Mouse (Mus musculus) MEL (cell line): ENCODE data around the gene Arpp19. TPM values are rescaled to one million over a fixed set of nuclear protein-coding genes. Genes with fewer than 3 reads are reported as not detected.

Experiments
- DNase-seq: peaks from one replicate; pipeline ENCODE4 v3.0.0; 2011; ENCODE audit warnings: low read depth, low spot score
- H3K27ac ChIP-seq: 2 replicates; pipeline ENCODE4 v1.5.1; 2012; ENCODE audit warnings: low read depth, mild to moderate bottlenecking, control low read depth, low read length, moderate library complexity; ENCODE audit not compliant: control insufficient read depth
- H3K27me3 ChIP-seq, 2 experiments: fragments of 150-350 bp in 1 of 2; sonication (generic) in 1 of 2; 2 replicates each; pipeline ENCODE4 v1.6.1; 2012; ENCODE audit warnings: low read length in 2 of 2, mild to moderate bottlenecking in 2 of 2, improper control_type of control experiment in 1 of 2, moderate library complexity in 1 of 2; ENCODE audit not compliant: insufficient read depth in 2 of 2, control insufficient read depth in 1 of 2
- H3K36me3 ChIP-seq, 2 experiments: 2 replicates each; pipeline ENCODE4 v1.6.1; 2012 to 2014; ENCODE audit warnings: low read length in 2 of 2, improper control_type of control experiment in 1 of 2, inconsistent platforms in 1 of 2, mild to moderate bottlenecking in 1 of 2; ENCODE audit not compliant: insufficient read depth in 2 of 2, control insufficient read depth in 1 of 2
- H3K4me1 ChIP-seq, 2 experiments: fragments of 150-350 bp in 1 of 2; sonication (generic) in 1 of 2; 2 replicates each; pipeline ENCODE4 v1.6.1; 2012; ENCODE audit warnings: low read length in 2 of 2, improper control_type of control experiment in 1 of 2, mild to moderate bottlenecking in 1 of 2; ENCODE audit not compliant: insufficient read depth in 2 of 2, control insufficient read depth in 1 of 2
- H3K4me3 ChIP-seq, 2 experiments: fragments of 150-350 bp in 1 of 2; sonication (generic) in 1 of 2; 2 replicates each; pipeline ENCODE4 v1.5.1; 2012; ENCODE audit warnings: low read depth in 2 of 2, low read length in 2 of 2, mild to moderate bottlenecking in 2 of 2, moderate library complexity in 2 of 2, control low read depth in 1 of 2, improper control_type of control experiment in 1 of 2; ENCODE audit not compliant: control insufficient read depth in 1 of 2, insufficient read depth in 1 of 2
- H3K79me2 ChIP-seq: 2 replicates; pipeline ENCODE4 v1.6.1; 2012; ENCODE audit warnings: mild to moderate bottlenecking, low read length, moderate library complexity; ENCODE audit not compliant: control insufficient read depth, poor library complexity, insufficient read depth
- H3K9ac ChIP-seq: 2 replicates; pipeline ENCODE4 v1.6.1; 2012; ENCODE audit warnings: low read depth, mild to moderate bottlenecking, control low read depth, low read length, moderate library complexity; ENCODE audit not compliant: control insufficient read depth, poor library complexity, severe bottlenecking
- H3K9me3 ChIP-seq: fragments of 150-350 bp; sonication (generic); replicated peaks from 2 replicates; pipeline ENCODE4 v1.6.1; 2012; ENCODE audit warnings: mild to moderate bottlenecking, low read length, improper control_type of control experiment, moderate library complexity; ENCODE audit not compliant: insufficient read depth
- BHLHE40 ChIP-seq: IDR thresholded peaks from 2 replicates; pipeline ENCODE4 v1.6.1; 2012; ENCODE audit warnings: low read depth, mild to moderate bottlenecking, inconsistent platforms, low read length, improper control_type of control experiment, borderline replicate concordance
- CHD1 ChIP-seq: IDR thresholded peaks from 2 replicates; pipeline ENCODE4 v1.6.1; 2012; ENCODE audit warnings: low read depth, mild to moderate bottlenecking, inconsistent platforms, low read length, improper control_type of control experiment
- CHD2 ChIP-seq: IDR thresholded peaks from 2 replicates; pipeline ENCODE4 v1.6.1; 2011; ENCODE audit warnings: low read length, improper control_type of control experiment
- CTCF ChIP-seq, 3 experiments: IDR thresholded peaks in 2 of 3; conservative IDR thresholded peaks in 1 of 3; 2 replicates each; pipeline ENCODE4 v1.5.1; 2011 to 2012; ENCODE audit warnings: low read length in 3 of 3, low read depth in 2 of 3, mild to moderate bottlenecking in 2 of 3, improper control_type of control experiment in 1 of 3, inconsistent platforms in 1 of 3, mixed read lengths in 1 of 3, moderate library complexity in 1 of 3; ENCODE audit not compliant: control insufficient read depth in 1 of 3, insufficient read depth in 1 of 3, poor library complexity in 1 of 3, severe bottlenecking in 1 of 3
- E2F4 ChIP-seq: IDR thresholded peaks from 2 replicates; pipeline ENCODE4 v1.6.1; 2011; ENCODE audit warnings: low read depth, low read length, improper control_type of control experiment, borderline replicate concordance
- ELF1 ChIP-seq: IDR thresholded peaks from 2 replicates; pipeline ENCODE4 v1.6.1; 2014; ENCODE audit warnings: low read depth, mild to moderate bottlenecking, inconsistent platforms, low read length, improper control_type of control experiment, moderate library complexity
- ETS1 ChIP-seq: IDR thresholded peaks from 2 replicates; pipeline ENCODE4 v1.6.1; 2012; ENCODE audit warnings: low read depth, mild to moderate bottlenecking, inconsistent platforms, low read length, improper control_type of control experiment, moderate library complexity
- GATA1 ChIP-seq: IDR thresholded peaks from 2 replicates; pipeline ENCODE4 v1.6.1; 2011; ENCODE audit warnings: low read depth, low read length, improper control_type of control experiment
- HCFC1 ChIP-seq: IDR thresholded peaks from 2 replicates; pipeline ENCODE4 v1.6.1; 2012; ENCODE audit warnings: low read depth, mild to moderate bottlenecking, inconsistent platforms, low read length, improper control_type of control experiment, moderate library complexity
- JUND ChIP-seq: IDR thresholded peaks from 2 replicates; pipeline ENCODE4 v1.6.1; 2011; ENCODE audit warnings: low read depth, mild to moderate bottlenecking, improper control_type of control experiment, low read length
- KAT2A ChIP-seq: conservative IDR thresholded peaks from 2 replicates; pipeline ENCODE4 v1.6.1; 2012; ENCODE audit warnings: low read depth, low read length, improper control_type of control experiment, inconsistent platforms
- MAX ChIP-seq: IDR thresholded peaks from 2 replicates; pipeline ENCODE4 v1.6.1; 2011; ENCODE audit warnings: low read length, improper control_type of control experiment
- MEF2A ChIP-seq: IDR thresholded peaks from 2 replicates; pipeline ENCODE4 v1.6.1; 2014; ENCODE audit warnings: low read depth, mild to moderate bottlenecking, inconsistent platforms, low read length, improper control_type of control experiment; ENCODE audit not compliant: poor library complexity, insufficient replicate concordance, severe bottlenecking; ENCODE audit errors: extremely low read depth
- MYB ChIP-seq: IDR thresholded peaks from 2 replicates; pipeline ENCODE4 v1.6.1; 2011; ENCODE audit warnings: mild to moderate bottlenecking, low read depth, low read length, improper control_type of control experiment
- MYC ChIP-seq: IDR thresholded peaks from 2 replicates; pipeline ENCODE4 v1.6.1; 2011; ENCODE audit warnings: low read depth, mild to moderate bottlenecking, low read length, improper control_type of control experiment, moderate library complexity
- NRF1 ChIP-seq: IDR thresholded peaks from 2 replicates; pipeline ENCODE4 v1.6.1; 2014; ENCODE audit warnings: low read depth, mild to moderate bottlenecking, inconsistent platforms, low read length, improper control_type of control experiment, moderate library complexity; ENCODE audit not compliant: poor library complexity, insufficient read depth, severe bottlenecking
- POLR2A ChIP-seq, 2 experiments: IDR thresholded peaks; 2 replicates each; pipeline ENCODE4 v1.6.1; 2011 to 2012; ENCODE audit warnings: low read length in 2 of 2, mild to moderate bottlenecking in 2 of 2, control low read depth in 1 of 2, improper control_type of control experiment in 1 of 2, low read depth in 1 of 2, moderate library complexity in 1 of 2; ENCODE audit not compliant: control insufficient read depth in 1 of 2, insufficient read depth in 1 of 2, poor library complexity in 1 of 2
- RAD21 ChIP-seq: IDR thresholded peaks from 2 replicates; pipeline ENCODE4 v1.6.1; 2011; ENCODE audit warnings: mild to moderate bottlenecking, low read depth, low read length, improper control_type of control experiment
- RCOR1 ChIP-seq: IDR thresholded peaks from 2 replicates; pipeline ENCODE4 v1.6.1; 2012; ENCODE audit warnings: low read depth, mild to moderate bottlenecking, inconsistent platforms, low read length, improper control_type of control experiment
- SMC3 ChIP-seq: IDR thresholded peaks from 2 replicates; pipeline ENCODE4 v1.6.1; 2011; ENCODE audit warnings: low read depth, low read length, improper control_type of control experiment
- TAL1 ChIP-seq: IDR thresholded peaks from 2 replicates; pipeline ENCODE4 v1.6.1; 2012; ENCODE audit warnings: mild to moderate bottlenecking, inconsistent platforms, low read length, moderate library complexity, mixed read lengths
- TBP ChIP-seq: IDR thresholded peaks from 2 replicates; pipeline ENCODE4 v1.8.0; 2011; ENCODE audit warnings: low read depth, low read length, improper control_type of control experiment
- TCF12 ChIP-seq: IDR thresholded peaks from 2 replicates; pipeline ENCODE4 v1.6.1; 2014; ENCODE audit warnings: low read depth, mild to moderate bottlenecking, inconsistent platforms, low read length, improper control_type of control experiment, moderate library complexity
- USF2 ChIP-seq, 2 experiments: IDR thresholded peaks; 2 replicates each; pipeline ENCODE4 v1.6.1; 2011 to 2012; ENCODE audit warnings: improper control_type of control experiment in 2 of 2, low read length in 2 of 2, borderline replicate concordance in 1 of 2, inconsistent platforms in 1 of 2, low read depth in 1 of 2, mild to moderate bottlenecking in 1 of 2; ENCODE audit not compliant: insufficient read depth in 1 of 2
- ZKSCAN1 ChIP-seq: IDR thresholded peaks from 2 replicates; pipeline ENCODE4 v1.6.1; 2012; ENCODE audit warnings: low read depth, mild to moderate bottlenecking, inconsistent platforms, low read length, improper control_type of control experiment, moderate library complexity
- polyA plus RNA-seq, 2 experiments: library from polyadenylated mRNA; stranded (reverse) in 1 of 2; unstranded in 1 of 2; fragments of >175 nt in 1 of 2; fragments of >200 nt in 1 of 2; gene quantifications; 2 replicates each; pipeline versions ENCODE4 v1.2.1 to v1.2.4; 2012; ENCODE audit warnings: low replicate concordance in 2 of 2, low read depth in 1 of 2; ENCODE audit not compliant: insufficient read length in 2 of 2, insufficient read depth in 1 of 2, missing spikeins in 1 of 2
- total RNA-seq: library from RNA; depleted of rRNA; stranded (reverse); fragments of 300-350 nt; gene quantifications from 2 replicates; pipeline ENCODE4 v1.2.3, GENCODE M21; 2012

The Arpp19 gene
- total and polyA plus RNA-seq, 3 experiments, result 230 to 237 TPM; not detected in 1

DNA sequence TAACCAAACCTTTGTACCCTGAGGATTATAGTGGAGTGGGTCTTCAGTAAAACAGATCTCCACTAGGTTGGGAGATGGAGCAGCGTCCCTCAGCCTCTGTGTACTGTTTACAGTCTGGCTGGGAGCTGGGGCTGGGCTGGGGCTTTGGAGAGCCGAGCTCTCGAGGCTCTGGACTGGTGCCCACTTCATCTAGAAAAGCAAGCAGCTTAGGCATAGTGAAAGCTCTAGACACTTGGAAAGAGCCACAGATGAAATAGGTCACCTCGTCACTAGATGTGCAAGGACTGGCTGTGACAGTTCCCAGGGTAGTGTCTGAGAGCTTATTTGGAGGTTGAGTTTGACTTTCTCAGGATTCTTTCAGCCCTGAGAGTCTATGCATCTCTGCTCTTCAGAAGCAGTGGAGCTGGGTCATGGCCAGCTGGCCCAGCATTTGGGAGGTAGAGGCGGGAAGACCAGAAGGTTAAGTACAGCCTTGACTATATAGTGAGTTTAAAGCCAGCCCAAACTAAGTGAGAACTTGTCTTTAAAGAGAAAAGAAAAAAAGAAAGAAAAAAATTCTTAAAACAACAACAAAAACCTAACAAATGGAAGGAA, 35.7 kb upstream of the Arpp19 start:
- DNase-seq, result no peak
- Histone ChIP-seq H3K4me1 (no peaks in the 10 kb centered on the region), H3K79me2 (no peaks in the 10 kb centered on the region), H3K27ac (no peak overlapping the region), H3K36me3 (no peaks in the 10 kb centered on the region), H3K9ac (no peak overlapping the region), H3K4me3 (no peak overlapping the region), H3K9me3 (no peaks in the 10 kb centered on the region), H3K27me3 (no peaks in the 10 kb centered on the region)
- no peak for TF ChIP-seq MYC
- TF ChIP-seq RCOR1, result no peak
- no peak for TF ChIP-seq E2F4
- no peak for TF ChIP-seq CHD2
- no peak for TF ChIP-seq MEF2A
- TF ChIP-seq USF2 (IDR thresholded peaks at IDR 0.05; ENCODE audit: borderline replicate concordance in 1 of 2, insufficient read depth in 1 of 2, low read depth in 1 of 2, low read length in 2 of 2), result no peak
- TF ChIP-seq KAT2A, result no peak
- no peak for TF ChIP-seq JUND
- TF ChIP-seq ZKSCAN1, result no peak
- no peak for TF ChIP-seq TBP
- TF ChIP-seq MAX, result no peak

DNA sequence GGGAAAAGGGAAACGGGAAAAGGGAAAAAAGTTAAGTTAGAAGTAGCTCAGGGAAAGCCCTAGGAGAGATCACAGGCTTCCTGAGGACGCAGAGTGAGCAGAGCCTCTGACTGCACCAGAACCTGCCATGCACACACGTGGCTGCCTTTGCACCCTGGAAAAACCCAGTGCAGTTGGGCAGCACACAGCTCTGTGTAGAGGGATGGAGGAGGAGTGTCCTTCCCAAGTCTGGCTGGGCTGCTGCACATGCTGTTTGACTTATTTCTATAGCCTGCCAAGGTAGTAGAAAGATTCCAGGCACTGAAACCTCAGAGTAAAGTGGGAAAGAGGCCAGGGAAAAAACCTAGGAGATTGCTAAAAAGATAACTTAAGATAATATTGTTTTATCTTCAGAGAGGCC, 35.2 kb upstream of the Arpp19 start:
- TF ChIP-seq MAX, result no peak
- no peak for TF ChIP-seq RAD21
- no peak for TF ChIP-seq POLR2A (IDR thresholded peaks at IDR 0.05; ENCODE audit: control insufficient read depth in 1 of 2, insufficient read depth in 1 of 2, low read depth in 1 of 2, low read length in 2 of 2, poor library complexity in 1 of 2)
- TF ChIP-seq ZKSCAN1, result no peak
- no peak for TF ChIP-seq MEF2A
- no peak for TF ChIP-seq SMC3
- TF ChIP-seq, all 39 proteins: peak for 0
- no peak overlapping the region for H3K27ac ChIP-seq
- no peak for DNase-seq
- no peak overlapping the region for H3K4me3 ChIP-seq
- H3K79me2 ChIP-seq, result no peaks in the 10 kb centered on the region
- no peak overlapping the region for H3K9ac ChIP-seq
- H3K4me1 ChIP-seq, result no peaks in the 10 kb centered on the region
- no peaks in the 10 kb centered on the region for H3K9me3 ChIP-seq
- H3K27me3 ChIP-seq, result no peaks in the 10 kb centered on the region
- H3K36me3 ChIP-seq, result no peaks in the 10 kb centered on the region

DNA sequence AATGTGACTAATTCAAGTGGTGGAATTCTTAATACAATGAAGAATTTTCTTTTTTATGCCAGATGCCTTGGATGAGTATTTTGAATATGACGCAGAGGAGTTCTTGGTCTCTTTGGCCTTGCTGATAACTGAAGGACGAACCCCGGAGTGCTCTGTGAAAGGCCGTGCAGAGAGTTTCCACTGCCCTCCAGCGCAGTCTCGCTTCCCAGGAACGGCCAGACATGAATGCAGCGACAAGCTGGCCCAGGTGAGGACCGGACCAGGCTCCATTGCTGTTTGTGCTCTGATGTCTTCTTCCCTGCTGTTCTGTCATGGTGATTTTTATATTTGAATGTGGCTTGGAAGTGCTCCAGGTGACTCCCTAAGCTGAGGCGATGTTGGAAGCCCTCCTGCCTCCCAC, 33.2 kb upstream of the Arpp19 start:
- Histone ChIP-seq H3K4me1 (no peaks in the 10 kb centered on the region), H3K27me3 (no peaks in the 10 kb centered on the region), H3K27ac (no peak overlapping the region), H3K9ac (no peak overlapping the region), H3K36me3 (no peaks in the 10 kb centered on the region; a peak in 1 of 4 replicates), H3K4me3 (no peak overlapping the region), H3K79me2 (no peaks in the 10 kb centered on the region), H3K9me3 (no peaks in the 10 kb centered on the region)
- no peak for DNase-seq
- TF ChIP-seq GATA1 (no peak), E2F4 (no peak), TAL1 (no peak), NRF1 (no peak), MEF2A (no peak), MYB (no peak), RCOR1 (no peak), JUND (no peak), ETS1 (no peak), KAT2A (no peak), HCFC1 (no peak), TCF12 (no peak), CHD1 (no peak), RAD21 (no peak), BHLHE40 (no peak), POLR2A (IDR thresholded peaks at IDR 0.05; ENCODE audit: control insufficient read depth in 1 of 2, insufficient read depth in 1 of 2, low read depth in 1 of 2, low read length in 2 of 2, poor library complexity in 1 of 2) (no peak), ELF1 (no peak), CTCF (IDR thresholded peaks at IDR 0.05 in 2 of 3, conservative IDR thresholded peaks at IDR 0.05 in 1 of 3; ENCODE audit: control insufficient read depth in 1 of 3, insufficient read depth in 1 of 3, low read depth in 2 of 3, low read length in 3 of 3, poor library complexity in 1 of 3, severe bottlenecking in 1 of 3) (no peak)
